Mouse (Mus musculus) embryo, embryonic 9.5 days (tissue): ENCODE measurements around the gene Icam1.

Experiments
- DNase-seq: peaks from one replicate; pipeline ENCODE4 v3.0.0-alpha.2; 2017; ENCODE audit errors: extremely low spot score

Gene Icam1

DNA sequence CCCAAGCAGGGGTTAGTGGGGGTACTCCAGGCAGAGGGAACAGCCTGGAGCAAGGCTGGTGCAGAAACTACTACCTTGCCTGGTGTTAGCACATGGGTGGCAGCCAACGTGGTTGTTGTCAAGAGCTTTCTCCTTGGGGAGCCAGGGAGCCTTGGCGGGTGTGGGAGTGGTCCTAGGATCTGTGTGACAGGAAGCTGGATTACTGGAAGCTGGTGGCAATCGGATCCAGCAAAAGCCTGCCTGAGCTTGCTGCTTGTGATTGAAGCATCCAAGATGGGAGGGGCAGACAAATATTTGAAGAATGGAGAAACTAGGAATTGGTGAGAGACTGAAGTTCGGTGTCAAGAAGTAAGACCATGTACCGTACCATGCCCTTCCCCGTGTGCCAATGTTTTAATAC lies 6.5 kb downstream of the Icam1 start:
- DNase-seq = no peak

DNA sequence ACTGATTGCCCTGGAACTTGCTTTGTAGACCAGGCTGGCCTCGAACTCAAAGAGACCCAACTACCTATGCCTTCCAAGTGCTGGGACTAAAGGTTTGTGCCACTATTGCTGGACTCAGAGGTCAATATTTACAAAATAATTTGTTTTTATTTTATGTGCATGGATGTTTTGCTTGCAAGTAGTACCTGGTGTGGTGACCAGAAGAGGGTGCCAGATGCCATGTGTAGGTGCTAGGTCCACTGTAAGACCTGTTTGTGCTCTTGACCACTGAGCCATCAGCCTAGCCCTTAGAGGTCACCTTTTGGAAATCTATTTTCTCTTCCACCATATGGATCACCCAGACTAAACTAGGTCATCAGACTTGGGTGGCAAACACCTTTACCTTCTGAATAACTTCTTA lies 6.9 kb downstream of the Icam1 start:
- DNase-seq = no peak

GRCm38 (mm10) chr9:21025258-21025810 lies 9.5 kb downstream of the Icam1 start:
- no peak for DNase-seq

DNA sequence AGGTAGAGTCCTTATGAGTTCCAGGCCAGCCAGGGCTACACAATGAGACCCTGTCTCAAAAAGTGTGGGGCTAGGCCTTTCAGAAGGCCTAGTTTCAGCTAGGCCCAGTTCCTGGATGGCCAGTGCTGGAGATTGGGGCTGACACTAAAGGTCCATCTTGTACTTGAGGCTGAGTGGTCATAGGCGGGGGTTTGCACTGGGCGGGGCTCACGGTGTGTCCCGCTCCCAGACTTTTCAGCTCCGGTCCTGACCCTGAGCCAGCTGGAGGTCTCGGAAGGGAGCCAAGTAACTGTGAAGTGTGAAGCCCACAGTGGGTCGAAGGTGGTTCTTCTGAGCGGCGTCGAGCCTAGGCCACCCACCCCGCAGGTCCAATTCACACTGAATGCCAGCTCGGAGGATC lies 11.1 kb downstream of the Icam1 start:
- DNase-seq = no peak

- no peak for DNase-seq
Measured at GRCm38 (mm10) chr9:21027774-21028290, 12.0 kb downstream of the Icam1 start.

GRCm38 (mm10) chr9:21028560-21029110 lies 12.8 kb downstream of the Icam1 start:
- no peak for DNase-seq

DNA sequence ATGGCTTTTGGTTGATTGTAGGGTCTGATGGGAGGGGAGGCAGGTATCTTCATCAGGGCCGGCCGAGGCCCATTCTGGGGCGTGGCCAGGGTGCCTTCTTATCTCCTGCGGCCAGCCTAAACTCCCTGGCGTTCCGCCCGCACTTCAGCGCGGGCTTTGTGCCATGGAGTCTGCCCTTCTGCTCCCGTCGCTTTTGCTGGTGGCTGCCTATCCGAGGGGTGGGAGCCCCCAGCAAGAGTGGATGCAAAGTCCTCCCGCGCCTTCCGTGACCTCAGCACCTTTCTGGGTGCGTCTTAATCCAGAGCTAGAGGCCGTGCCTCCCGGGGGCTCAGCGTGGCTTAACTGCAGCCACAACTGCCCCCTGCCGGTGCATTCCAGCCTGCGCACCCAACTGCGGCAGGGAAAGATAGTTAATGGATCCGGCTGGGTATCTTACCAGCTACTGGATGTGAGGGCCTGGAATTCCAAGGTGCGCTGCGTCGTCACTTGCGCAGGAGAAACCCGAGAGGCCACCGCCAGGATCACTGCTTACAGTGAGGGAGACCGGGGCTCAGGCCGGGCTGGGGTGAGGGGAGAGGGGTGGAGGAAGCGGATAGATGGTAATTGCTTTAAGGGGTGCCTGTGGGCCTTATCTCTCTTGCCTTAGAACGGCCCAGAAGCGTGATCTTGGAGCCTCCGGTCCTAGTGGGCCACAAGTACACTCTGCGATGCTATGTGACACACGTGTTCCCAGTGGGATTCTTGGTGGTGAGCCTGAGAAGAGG lies 13.7 kb downstream of the Icam1 start, which contains the start of gene Icam4:
TSS of gene Icam4 (plus strand) at position 83 of the 764 bp plus-strand sequence.
- peak; percentile 84 for DNase-seq

- no peak for DNase-seq
Measured at GRCm38 (mm10) chr9:21030055-21030600, 14.3 kb downstream of the Icam1 start.

- DNase-seq = peak; percentile 83
Measured at GRCm38 (mm10) chr9:21030781-21031250, 15.0 kb downstream of the Icam1 start.

DNA sequence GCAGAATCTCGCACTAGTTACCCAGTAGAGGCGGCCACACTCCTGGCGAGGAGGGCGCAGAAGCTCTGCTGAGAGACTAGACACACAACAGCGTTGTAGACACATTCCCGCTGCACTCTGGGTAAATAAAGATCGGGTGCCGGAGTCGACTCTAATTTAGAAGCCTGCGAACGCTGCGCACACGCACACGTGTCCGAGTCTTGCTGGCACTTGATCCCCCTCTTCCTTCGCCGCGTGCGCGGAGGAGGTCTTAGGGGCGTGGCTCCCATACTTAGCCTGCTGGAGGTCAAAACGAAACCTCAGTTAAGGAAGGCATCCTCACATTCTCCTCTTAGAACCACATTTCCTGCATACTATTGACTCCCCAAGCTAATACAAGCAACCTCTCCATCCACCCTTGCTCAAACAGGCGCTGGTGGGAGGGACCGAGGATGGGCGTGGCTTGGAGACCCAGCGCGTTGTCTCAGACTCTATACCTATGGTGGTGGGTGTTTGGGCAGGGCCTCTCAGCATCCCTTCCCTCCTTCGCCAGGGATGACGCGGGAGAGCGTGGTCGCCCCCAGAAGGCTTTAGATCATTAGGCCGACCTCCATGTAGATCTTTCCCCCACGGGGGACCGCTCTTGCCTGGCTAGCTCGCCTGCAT lies 15.6 kb downstream of the Icam1 start:
- peak; percentile 61 for DNase-seq

GRCm38 (mm10) chr9:21031896-21032351 lies 16.1 kb downstream of the Icam1 start, which contains the start of gene Icam5:
Icam5 (plus strand) TSS chr9:21032073.
- peak; percentile 19 for DNase-seq

DNA sequence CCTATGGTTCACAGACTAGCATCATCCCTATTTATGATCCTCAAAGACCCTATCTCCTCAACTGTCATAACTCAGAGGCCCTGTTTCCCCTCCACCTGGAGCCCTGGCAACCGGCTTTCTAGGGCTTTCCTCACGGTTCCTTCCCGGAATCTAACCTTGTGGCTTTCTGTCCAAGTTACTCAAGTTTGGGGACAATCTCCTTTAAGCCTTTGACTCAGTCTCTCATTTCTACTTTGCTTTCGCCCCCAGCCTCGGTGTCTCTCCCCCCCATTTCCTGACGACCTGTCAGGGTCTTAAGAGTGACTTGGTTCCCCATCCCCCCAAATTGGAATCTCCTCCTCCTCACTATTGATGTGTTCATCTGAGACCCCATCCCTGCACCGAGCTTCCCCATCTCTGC lies 16.7 kb downstream of the Icam1 start:
- no peak for DNase-seq

- peak; percentile 79 for DNase-seq
Measured at GRCm38 (mm10) chr9:21033136-21033535, 17.4 kb downstream of the Icam1 start.

- peak; percentile 48 for DNase-seq
Measured at GRCm38 (mm10) chr9:21034481-21035085, 18.8 kb downstream of the Icam1 start.

- DNase-seq = no peak
Measured at GRCm38 (mm10) chr9:21035586-21035985, 19.8 kb downstream of the Icam1 start.

DNA sequence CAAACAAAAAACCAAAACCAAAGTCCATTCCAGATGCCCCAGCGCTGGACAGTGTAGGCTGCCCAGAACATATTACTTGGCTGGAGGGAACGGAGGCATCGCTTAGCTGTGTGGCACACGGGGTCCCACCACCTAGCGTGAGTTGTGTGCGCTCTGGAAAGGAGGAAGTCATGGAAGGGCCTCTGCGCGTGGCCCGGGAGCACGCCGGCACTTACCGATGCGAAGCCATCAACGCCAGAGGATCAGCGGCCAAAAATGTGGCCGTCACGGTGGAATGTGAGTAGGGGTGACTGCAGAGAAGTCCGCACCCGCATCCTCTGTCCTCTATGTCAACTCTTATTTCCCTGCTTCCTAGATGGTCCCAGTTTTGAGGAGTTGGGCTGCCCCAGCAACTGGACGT lies 20.4 kb downstream of the Icam1 start:
- DNase-seq = no peak

DNA sequence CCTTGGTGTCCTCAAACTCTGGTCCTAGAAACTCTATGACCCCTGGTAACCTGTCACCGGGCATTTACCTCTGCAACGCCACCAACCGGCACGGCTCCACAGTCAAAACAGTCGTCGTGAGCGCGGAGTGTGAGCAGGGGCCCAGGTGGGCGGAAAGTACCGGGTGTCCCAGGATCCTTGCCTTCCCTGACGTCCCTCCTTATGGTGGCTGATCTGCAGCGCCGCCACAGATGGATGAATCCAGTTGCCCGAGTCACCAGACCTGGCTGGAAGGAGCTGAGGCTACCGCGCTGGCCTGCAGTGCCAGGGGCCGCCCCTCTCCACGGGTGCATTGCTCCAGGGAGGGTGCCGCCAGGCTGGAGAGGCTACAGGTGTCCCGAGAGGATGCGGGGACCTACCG lies 20.9 kb downstream of the Icam1 start:
- DNase-seq = no peak

DNA sequence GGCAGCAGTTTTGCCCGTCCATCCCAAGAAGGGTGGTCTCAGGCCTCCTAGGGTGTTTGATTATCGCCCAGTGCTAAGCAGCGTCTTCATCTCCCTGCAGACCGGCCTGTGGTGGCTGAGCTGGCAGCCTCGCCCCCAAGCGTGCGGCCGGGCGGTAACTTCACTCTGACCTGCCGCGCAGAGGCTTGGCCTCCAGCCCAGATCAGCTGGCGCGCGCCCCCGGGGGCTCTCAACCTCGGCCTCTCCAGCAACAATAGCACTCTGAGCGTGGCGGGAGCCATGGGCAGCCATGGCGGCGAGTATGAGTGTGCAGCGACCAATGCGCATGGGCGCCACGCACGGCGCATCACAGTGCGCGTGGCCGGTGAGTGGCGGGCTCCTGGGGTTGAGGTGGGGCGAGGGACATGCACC lies 21.7 kb downstream of the Icam1 start:
- peak; percentile 35 for DNase-seq

DNA sequence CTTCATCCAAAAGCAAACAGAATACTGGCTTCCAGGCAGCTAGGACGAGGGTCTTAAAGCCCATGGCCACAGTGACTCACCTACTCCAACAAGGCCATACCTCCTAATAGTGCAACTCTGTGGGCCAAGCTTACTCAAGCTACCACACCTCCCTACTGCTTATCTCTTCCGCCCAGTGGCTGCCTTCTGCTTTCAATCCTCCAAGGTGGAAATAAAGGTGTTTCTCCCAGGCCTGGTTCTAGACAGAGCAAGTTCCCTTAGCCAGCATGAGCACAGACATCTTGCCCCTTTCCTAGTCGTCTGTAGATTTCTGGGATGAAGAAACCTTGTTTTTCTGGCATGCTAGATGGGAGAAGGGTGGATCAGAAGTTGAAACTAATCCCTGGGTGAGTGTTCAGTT lies 24.0 kb downstream of the Icam1 start:
- DNase-seq = no peak

GRCm38 (mm10) chr9:21041308-21041707 lies 25.5 kb downstream of the Icam1 start:
- no peak for DNase-seq

DNA sequence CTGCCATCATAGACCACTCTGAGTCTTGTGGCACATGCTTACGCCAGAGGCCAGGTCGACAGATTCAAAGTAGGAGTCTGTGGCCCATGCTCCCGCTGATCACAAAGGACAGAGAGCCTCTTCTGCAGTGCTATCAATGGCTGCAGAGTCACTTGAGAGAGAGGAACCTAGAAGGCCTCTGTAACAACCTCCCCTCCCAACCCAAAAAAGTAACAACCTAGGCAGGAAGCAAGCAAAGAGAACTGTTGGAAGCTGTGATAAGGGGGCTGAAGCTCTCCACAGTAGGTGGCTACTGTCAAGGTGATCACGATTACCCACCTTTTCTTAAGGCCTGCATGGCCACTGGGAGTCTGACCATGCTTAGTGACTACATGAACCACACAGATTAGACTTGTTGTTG lies 27.8 kb downstream of the Icam1 start:
- no peak for DNase-seq
